Comparison of ENCODE assay signal across 8 mouse cellular contexts in genomic region chr2:52859466-52859840, GRCm38 (mm10). TPM values are rescaled to one million over a fixed set of nuclear protein-coding genes. Genes with fewer than 3 reads are reported as not detected.
DNase-seq lines count a peak whose midpoint lies in the region; ATAC-seq and TF ChIP-seq lines count a peak whose summit lies in the region.

No protein-coding gene starts in this region.

- TF ChIP-seq CTCF in E14TG2a.4 (conservative IDR thresholded peaks at IDR 0.05; ENCODE audit: low read length) (no peak), ES-Bruce4 (IDR thresholded peaks at IDR 0.05; ENCODE audit: low read depth, low read length) (no peak)

- intact Hi-C loops in left cerebral cortex, postnatal 25 days (cut with DNase I): loop anchor here (5.0 kb wide), 3 partner anchors 78 to 223 kb away; no protein-coding TSS in a partner anchor

- peak overlapping the region; percentile 94 for H3K4me3 ChIP-seq in E14TG2a.4 (replicated peaks; ENCODE audit: low read length)
- no peak overlapping the region for H3K4me3 ChIP-seq in ES-Bruce4 (ENCODE audit: low read depth, low read length)
- peak overlapping the region; percentile 88 for H3K4me3 ChIP-seq in heart, embryonic 16.5 days (ENCODE audit: low read length)
- peak overlapping the region; percentile 98 for H3K4me3 ChIP-seq in limb, embryonic 13.5 days

- peak overlapping the region; percentile 88; the same call in 1 of the 2 replicates for H3K9ac ChIP-seq in ES-Bruce4 (ENCODE audit: low read depth, poor library complexity, severe bottlenecking)
- no peak overlapping the region for H3K9ac ChIP-seq in heart, embryonic 16.5 days (ENCODE audit: low read length)
- peak overlapping the region; percentile 95 for H3K9ac ChIP-seq in limb, embryonic 13.5 days

- H3K4me1 ChIP-seq in E14TG2a.4 (replicated peaks; ENCODE audit: low read depth, low read length) (peaks cover 34% of the 10 kb centered on the region), ES-Bruce4 (ENCODE audit: control insufficient read depth, insufficient read depth, low read length) (no peaks in the 10 kb centered on the region)
- H3K4me1 ChIP-seq in heart, embryonic 16.5 days (ENCODE audit: control insufficient read depth, insufficient read depth, low read length): peaks cover 5% of the 10 kb centered on the region; the same call in 1 of the 2 replicates
- H3K4me1 ChIP-seq in limb, embryonic 13.5 days: peaks cover 48% of the 10 kb centered on the region

- H3K27me3 ChIP-seq in E14TG2a.4 (ENCODE audit: insufficient read depth, low read length) (peaks cover 15% of the 10 kb centered on the region), ES-Bruce4 (ENCODE audit: control insufficient read depth, insufficient read depth, low read length, poor library complexity, severe bottlenecking) (no peaks in the 10 kb centered on the region)
- H3K27me3 ChIP-seq in heart, embryonic 16.5 days (ENCODE audit: control insufficient read depth, insufficient read depth, low read length): no peaks in the 10 kb centered on the region
- no peaks in the 10 kb centered on the region for H3K27me3 ChIP-seq in limb, embryonic 13.5 days

- 32% methylated on average over 7 of the region's 7 CpGs for WGBS in heart, embryonic 16.5 days
- 3% methylated on average over 7 of the region's 7 CpGs for WGBS in limb, embryonic 13.5 days

- ATAC-seq in heart, embryonic 16.5 days (replicated peaks; ENCODE audit: extremely low read depth, insufficient read depth, low FRiP score): no peak
- ATAC-seq in limb, embryonic 13.5 days (ENCODE audit: low FRiP score, low read depth): no peak
- ATAC-seq in megakaryocyte progenitor cell, adult 5-6 weeks (replicated peaks; ENCODE audit: poor library complexity): no peak

- H3K9me3 ChIP-seq in E14TG2a.4 (ENCODE audit: low read length): no peaks in the 10 kb centered on the region
- no peaks in the 10 kb centered on the region for H3K9me3 ChIP-seq in ES-Bruce4 (replicated peaks; ENCODE audit: control insufficient read depth, insufficient read depth, low read length, poor library complexity, severe bottlenecking)
- H3K9me3 ChIP-seq in heart, embryonic 16.5 days (replicated peaks; ENCODE audit: control insufficient read depth, low read length): no peaks in the 10 kb centered on the region
- H3K9me3 ChIP-seq in limb, embryonic 13.5 days: no peaks in the 10 kb centered on the region

- no peak for TF ChIP-seq POLR2A in ES-Bruce4 (IDR thresholded peaks at IDR 0.05; ENCODE audit: insufficient read depth, low read length)

- H3K27ac ChIP-seq in ES-Bruce4 (ENCODE audit: insufficient read depth, low read length): no peak overlapping the region
- H3K27ac ChIP-seq in heart, embryonic 16.5 days (ENCODE audit: low read length): no peak overlapping the region
- peak overlapping the region; percentile 90 for H3K27ac ChIP-seq in limb, embryonic 13.5 days

- no peak for TF ChIP-seq EP300 in ES-Bruce4 (IDR thresholded peaks at IDR 0.05; ENCODE audit: insufficient read depth, low read depth, low read length)

- peak overlapping the region; percentile 99 for H3K4me2 ChIP-seq in heart, embryonic 16.5 days (ENCODE audit: low read depth, low read length)
- peak overlapping the region; percentile 78 for H3K4me2 ChIP-seq in limb, embryonic 13.5 days (replicated peaks)

- no peaks in the 10 kb centered on the region for H3K36me3 ChIP-seq in E14TG2a.4 (ENCODE audit: insufficient read depth, low read length)
- no peaks in the 10 kb centered on the region for H3K36me3 ChIP-seq in ES-Bruce4 (ENCODE audit: control insufficient read depth, insufficient read depth, low read length, poor library complexity, severe bottlenecking)
- no peaks in the 10 kb centered on the region for H3K36me3 ChIP-seq in heart, embryonic 16.5 days (ENCODE audit: control insufficient read depth, insufficient read depth)
- H3K36me3 ChIP-seq in limb, embryonic 13.5 days: no peaks in the 10 kb centered on the region

- peak; percentile 30 for DNase-seq in retina, embryonic 14.5 days (ENCODE audit: low spot score)
- no peak for DNase-seq in left cerebral cortex, postnatal 25 days (ENCODE audit: low spot score in 2 of 2)
- DNase-seq in adrenal gland, postnatal 36 days: no peak

RNA-seq across cellular contexts. Expression of gene Fmnl2, which starts 1.8 kb away (rescaled TPM):
- 54.6 and 55.7 TPM in 2 replicates for polyA plus RNA-seq in ES-Bruce4 (2011; ENCODE audit: insufficient read depth, insufficient read length, low read depth, missing spikeins)
- 1.0 TPM in 2 replicates for polyA plus RNA-seq in heart, embryonic 16.5 days (2015; fragmentation: Nextera tagmentation; extraction: Ambion mirVana)
- polyA plus RNA-seq in limb, embryonic 13.5 days (2015; fragmentation: Nextera tagmentation; extraction: Ambion mirVana): 11.8 and 12.6 TPM in 2 replicates
- total RNA-seq in left cerebral cortex, postnatal 25 days (2021): 10 to 100 TPM; 45.5 to 46.8 TPM
- 6.9 and 7.5 TPM in 2 replicates for total RNA-seq in megakaryocyte progenitor cell, adult 5-6 weeks (2015)
- 3.1 and 3.3 TPM in 2 replicates for total RNA-seq in megakaryocyte progenitor cell, adult 5-6 weeks (2017)
- 10 to 100 TPM; 20.7 to 41.7 TPM for total RNA-seq in adrenal gland, postnatal 36 days (2021)
